Mouse (Mus musculus) spleen, adult 2 months (tissue): Measurements from ENCODE around the gene Mprip.

Experiments used
- CTCF ChIP-seq: fragments of 200-500 bp; IDR thresholded peaks from 2 replicates; pipeline ENCODE4 v1.5.1; 2011; ENCODE audit warnings: mild to moderate bottlenecking, inconsistent platforms; ENCODE audit not compliant: insufficient read depth, insufficient read length, insufficient replicate concordance; ENCODE audit errors: extremely low read depth
- POLR2A ChIP-seq: fragments of 200-500 bp; IDR thresholded peaks from 2 replicates; pipeline ENCODE4 v1.6.1; 2011; ENCODE audit warnings: low read depth, low read length, inconsistent platforms

- no peak for TF ChIP-seq POLR2A
- TF ChIP-seq CTCF, result no peak
Measured at GRCm38 (mm10) chr11:59635821-59636694, 25.0 kb upstream of the Mprip start.
